Comparison of ENCODE assay signal across 15 mouse cellular contexts in the genomic region with DNA sequence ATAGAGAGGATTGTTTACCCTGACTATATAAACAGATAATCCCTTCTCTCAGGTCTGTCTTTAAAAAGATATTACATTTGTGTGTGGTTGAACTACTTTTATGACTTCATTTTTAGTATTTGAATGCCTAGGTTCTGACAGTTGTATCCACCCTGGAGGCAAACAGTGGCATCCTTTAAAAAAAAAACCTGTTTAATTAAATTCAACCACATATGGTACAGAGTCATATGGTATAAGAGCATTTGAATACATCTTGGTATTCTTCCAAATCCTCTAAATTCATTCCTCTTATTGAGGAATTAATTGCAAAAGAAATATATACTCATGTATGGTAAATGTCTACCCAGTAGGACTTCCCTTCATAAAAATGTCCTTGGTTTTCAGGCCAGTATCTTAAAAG.
"Had no signal": no experiment of that assay in that cellular context is flagged by ENCODE, and none has a peak within 500 bp of the region (broad histone marks: within the 10 kb centered on the region; RNA-seq: fewer than 3 reads in every experiment).

No protein-coding gene starts in this region.

- H3K36me3 ChIP-seq: neural tube, embryonic 15.5 days; stomach, embryonic 15.5 days had no signal

- H3K27me3 ChIP-seq: neural tube, embryonic 15.5 days; stomach, embryonic 15.5 days had no signal

- DNase-seq: retina, postnatal 1 day; right cerebral cortex, adult 18-20 months; right cerebral cortex, postnatal 14 days; right cerebral cortex, postnatal 25 days; right cerebral cortex, postnatal 4 days; spleen, adult 18-20 months; thymus, adult 18-20 months; thymus, adult 2 months; thymus, postnatal 14 days; thymus, postnatal 25 days; thymus, postnatal 36 days; thymus, postnatal 4 days had no signal

- H3K4me1 ChIP-seq: neural tube, embryonic 15.5 days; stomach, embryonic 15.5 days had no signal

- H3K4me2 ChIP-seq: neural tube, embryonic 15.5 days; stomach, embryonic 15.5 days had no signal

- H3K4me3 ChIP-seq: neural tube, embryonic 15.5 days; stomach, embryonic 15.5 days had no signal

- H3K9ac ChIP-seq: neural tube, embryonic 15.5 days; stomach, embryonic 15.5 days had no signal

- H3K9me3 ChIP-seq: neural tube, embryonic 15.5 days; stomach, embryonic 15.5 days had no signal

- H3K27ac ChIP-seq: neural tube, embryonic 15.5 days; stomach, embryonic 15.5 days; stomach, postnatal 0 days had no signal
